Mouse (Mus musculus) right cerebral cortex, postnatal 10 days (tissue): ENCODE measurements at regions not wholly inside any gene's neighbourhood (a gene's known extent, or its start where the extent isn't known, plus 50 kb on each side); places are given as distances from the start of the nearest gene placed in this dataset.
"Not testable (repeated sequence)": the region's sequence is repeated elsewhere in the genome, so short reads cannot be mapped to it uniquely, and the experiment has no call there.

Experiments
- DNase-seq, 2 experiments: peaks; one replicate each; pipeline ENCODE4 v3.0.0; 2021; ENCODE audit warnings: low spot score in 2 of 2

- no peak for DNase-seq
Observed at GRCm38 (mm10) chr12:16374331-16374996, 236.3 kb downstream of the Lpin1 start.

GRCm38 (mm10) chr12:16370061-16370460 is 240.7 kb downstream of the Lpin1 start:
- no peak for DNase-seq

- DNase-seq: no peak
Observed at GRCm38 (mm10) chr12:16362341-16362740, 248.4 kb downstream of the Lpin1 start.

GRCm38 (mm10) chr12:16358831-16359230 is 251.9 kb downstream of the Lpin1 start:
- DNase-seq: no peak

- no peak for DNase-seq
Observed at GRCm38 (mm10) chr12:16354711-16355110, 256.1 kb downstream of the Lpin1 start.

GRCm38 (mm10) chr12:16351751-16352150 is 259.0 kb downstream of the Lpin1 start:
- DNase-seq: no peak

- DNase-seq: no peak
Observed at GRCm38 (mm10) chr12:16349310-16349709, 261.5 kb downstream of the Lpin1 start.

- no peak for DNase-seq
Observed at GRCm38 (mm10) chr12:16344021-16344420, 266.7 kb downstream of the Lpin1 start.

GRCm38 (mm10) chr12:16342030-16342429 is 268.7 kb downstream of the Lpin1 start:
- DNase-seq: not testable (repeated sequence)

- no peak for DNase-seq
Observed at GRCm38 (mm10) chr12:16331456-16331855, 279.3 kb downstream of the Lpin1 start.

GRCm38 (mm10) chr12:16329129-16329528 is 281.6 kb downstream of the Lpin1 start:
- no peak for DNase-seq

GRCm38 (mm10) chr12:16320536-16321402 is 290.0 kb downstream of the Lpin1 start:
- peak; percentile 22 to 26 for DNase-seq

GRCm38 (mm10) chr12:16308101-16308500 is 302.7 kb downstream of the Lpin1 start:
- no peak for DNase-seq

GRCm38 (mm10) chr12:16304701-16305377 is 305.9 kb downstream of the Lpin1 start:
- DNase-seq: no peak

- no peak for DNase-seq
Observed at GRCm38 (mm10) chr12:16285061-16285460, 325.7 kb downstream of the Lpin1 start.

- no peak for DNase-seq
Observed at GRCm38 (mm10) chr12:16279146-16279545, 331.6 kb downstream of the Lpin1 start.

- peak in 1 of 2 experiments; percentile 31 for DNase-seq
Observed at GRCm38 (mm10) chr12:16277567-16278332, 333.0 kb downstream of the Lpin1 start.

- DNase-seq: no peak
Observed at GRCm38 (mm10) chr12:16277144-16277543, 333.6 kb downstream of the Lpin1 start.

GRCm38 (mm10) chr12:16276301-16276700 is 334.5 kb downstream of the Lpin1 start:
- no peak for DNase-seq

- DNase-seq: no peak
Observed at GRCm38 (mm10) chr12:16272441-16272840, 338.3 kb downstream of the Lpin1 start.

- DNase-seq: no peak
Observed at GRCm38 (mm10) chr12:16270876-16271275, 339.9 kb downstream of the Lpin1 start.

GRCm38 (mm10) chr12:16269706-16270105 is 341.1 kb downstream of the Lpin1 start:
- DNase-seq: no peak
